In the genomic region with DNA sequence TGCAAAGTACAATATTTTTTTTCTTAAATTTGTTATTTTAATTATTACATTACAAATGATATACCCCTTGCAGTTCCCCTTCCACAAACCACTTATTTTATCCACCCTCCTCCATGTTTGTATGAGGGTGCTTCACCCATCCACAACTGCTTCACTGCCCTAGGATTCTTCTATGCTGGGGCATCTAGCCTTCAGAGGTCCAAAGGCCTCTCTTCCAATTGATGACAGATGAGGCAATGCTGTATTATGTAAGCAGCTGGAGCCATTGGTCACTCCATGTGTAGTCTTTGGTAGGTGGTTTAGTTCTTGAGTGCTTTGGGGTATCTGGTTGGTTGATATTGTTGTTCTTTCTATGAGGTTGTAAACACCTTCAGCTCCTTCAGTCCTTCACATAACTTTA, we compare ENCODE assay signal across 21 mouse cellular contexts. TPM values are rescaled to one million over a fixed set of nuclear protein-coding genes. Genes with fewer than 3 reads are reported as not detected.
DNase-seq lines count a peak whose midpoint lies in the region; ATAC-seq and TF ChIP-seq lines count a peak whose summit lies in the region.
"Had no signal": no experiment of that assay in that cellular context is flagged by ENCODE, and none has a peak within 500 bp of the region (broad histone marks: within the 10 kb centered on the region; RNA-seq: fewer than 3 reads in every experiment).

No protein-coding gene starts in this region.

- H3K4me3 ChIP-seq in forebrain, embryonic 12.5 days (replicated peaks): no peak overlapping the region
- no peak overlapping the region for H3K4me3 ChIP-seq in forebrain, embryonic 13.5 days
- H3K4me3 ChIP-seq in limb, embryonic 11.5 days (ENCODE audit: low read depth, low read length): no peak overlapping the region
- H3K4me3 ChIP-seq in limb, embryonic 10.5 days: no peak overlapping the region
- H3K4me3 ChIP-seq in stomach, embryonic 14.5 days (ENCODE audit: low read depth, low read length): no peak overlapping the region
- no peak overlapping the region for H3K4me3 ChIP-seq in stomach, postnatal 0 days (ENCODE audit: low read depth, low read length)
- H3K4me3 ChIP-seq: erythroblast, embryonic 14.5 days; midbrain, embryonic 12.5 days; neural tube, embryonic 12.5 days had no signal

- TF ChIP-seq EP300 in stomach, postnatal 0 days (optimal IDR thresholded peaks at IDR 0.05): no peak

- H3K4me1 ChIP-seq in forebrain, embryonic 12.5 days: no peaks in the 10 kb centered on the region
- no peaks in the 10 kb centered on the region for H3K4me1 ChIP-seq in forebrain, embryonic 13.5 days
- H3K4me1 ChIP-seq in limb, embryonic 11.5 days (ENCODE audit: control insufficient read depth, insufficient read depth, low read length): no peaks in the 10 kb centered on the region
- no peaks in the 10 kb centered on the region for H3K4me1 ChIP-seq in limb, embryonic 10.5 days
- no peaks in the 10 kb centered on the region for H3K4me1 ChIP-seq in stomach, embryonic 14.5 days (ENCODE audit: control insufficient read depth, insufficient read depth, low read length)
- H3K4me1 ChIP-seq in stomach, postnatal 0 days (replicated peaks; ENCODE audit: control insufficient read depth, insufficient read depth): no peaks in the 10 kb centered on the region
- H3K4me1 ChIP-seq: midbrain, embryonic 12.5 days; neural tube, embryonic 12.5 days had no signal

- H3K9me3 ChIP-seq in forebrain, embryonic 12.5 days: peaks cover 61% of the 10 kb centered on the region
- H3K9me3 ChIP-seq in forebrain, embryonic 13.5 days (replicated peaks): peaks cover 50% of the 10 kb centered on the region
- H3K9me3 ChIP-seq in limb, embryonic 11.5 days (ENCODE audit: control insufficient read depth, low read length): peaks cover 12% of the 10 kb centered on the region
- H3K9me3 ChIP-seq in limb, embryonic 10.5 days (replicated peaks): peaks cover 35% of the 10 kb centered on the region
- peaks cover 39% of the 10 kb centered on the region for H3K9me3 ChIP-seq in stomach, embryonic 14.5 days (ENCODE audit: control insufficient read depth, low read depth, low read length)
- H3K9me3 ChIP-seq in stomach, postnatal 0 days (ENCODE audit: control insufficient read depth, low read length): peaks cover 12% of the 10 kb centered on the region

- DNase-seq in limb, embryonic 11.5 days (ENCODE audit: low spot score): no peak
- DNase-seq in limb, embryonic 10.5 days (ENCODE audit: low spot score): no peak
- no peak for DNase-seq in stomach, postnatal 0 days (ENCODE audit: low spot score)
- DNase-seq in cerebellum, adult 11 months: no peak
- no peak for DNase-seq in frontal cortex, postnatal 36 days (ENCODE audit: low spot score in 2 of 2)
- DNase-seq: cerebellum, adult 9-11 months; heart, adult 18-20 months; heart, postnatal 14 days; kidney, adult 9 months; lung, postnatal 36 days; right cerebral cortex, postnatal 14 days; thymus, postnatal 36 days had no signal

- H3K9ac ChIP-seq in forebrain, embryonic 12.5 days: no peak overlapping the region
- H3K9ac ChIP-seq in forebrain, embryonic 13.5 days: no peak overlapping the region
- no peak overlapping the region for H3K9ac ChIP-seq in limb, embryonic 11.5 days (ENCODE audit: low read length)
- no peak overlapping the region for H3K9ac ChIP-seq in stomach, embryonic 14.5 days (replicated peaks; ENCODE audit: low read depth, low read length)
- H3K9ac ChIP-seq in stomach, postnatal 0 days (ENCODE audit: low read length): no peak overlapping the region
- H3K9ac ChIP-seq: midbrain, embryonic 12.5 days; neural tube, embryonic 12.5 days had no signal

- no peak overlapping the region for H3K4me2 ChIP-seq in forebrain, embryonic 12.5 days
- H3K4me2 ChIP-seq in forebrain, embryonic 13.5 days: no peak overlapping the region
- no peak overlapping the region for H3K4me2 ChIP-seq in limb, embryonic 11.5 days (ENCODE audit: low read depth, severe bottlenecking)
- H3K4me2 ChIP-seq in stomach, embryonic 14.5 days (replicated peaks; ENCODE audit: low read depth, low read length): no peak overlapping the region
- H3K4me2 ChIP-seq in stomach, postnatal 0 days (replicated peaks; ENCODE audit: low read depth): no peak overlapping the region
- H3K4me2 ChIP-seq: midbrain, embryonic 12.5 days; neural tube, embryonic 12.5 days had no signal

- no peak for TF ChIP-seq CTCF in stomach, postnatal 0 days (IDR thresholded peaks at IDR 0.05; ENCODE audit: low read depth)

- ATAC-seq in forebrain, embryonic 12.5 days (ENCODE audit: low FRiP score): peak; percentile 49
- no peak for ATAC-seq in forebrain, embryonic 13.5 days
- 0 out of 2 replicates have a peak, but pooled peaks have one; percentile 57 for ATAC-seq in limb, embryonic 11.5 days (ENCODE audit: insufficient number of reproducible peaks, low FRiP score, low TSS enrichment, low read depth)
- peak; percentile 53; the same call in 1 of the 2 replicates for ATAC-seq in stomach, embryonic 14.5 days (ENCODE audit: insufficient number of reproducible peaks, insufficient read depth, low FRiP score, low read depth)
- no peak for ATAC-seq in stomach, postnatal 0 days (ENCODE audit: low FRiP score, low TSS enrichment)

- no peaks in the 10 kb centered on the region for H3K36me3 ChIP-seq in forebrain, embryonic 12.5 days (replicated peaks)
- no peaks in the 10 kb centered on the region for H3K36me3 ChIP-seq in forebrain, embryonic 13.5 days (ENCODE audit: poor library complexity, severe bottlenecking)
- no peaks in the 10 kb centered on the region for H3K36me3 ChIP-seq in limb, embryonic 11.5 days (ENCODE audit: control insufficient read depth, insufficient read depth, low read length)
- H3K36me3 ChIP-seq in limb, embryonic 10.5 days: no peaks in the 10 kb centered on the region
- H3K36me3 ChIP-seq in stomach, embryonic 14.5 days (ENCODE audit: control insufficient read depth, insufficient read depth, low read length): no peaks in the 10 kb centered on the region
- H3K36me3 ChIP-seq in stomach, postnatal 0 days (ENCODE audit: control insufficient read depth, insufficient read depth, low read length): no peaks in the 10 kb centered on the region
- H3K36me3 ChIP-seq: midbrain, embryonic 12.5 days; neural tube, embryonic 12.5 days had no signal

- no peaks in the 10 kb centered on the region for H3K27me3 ChIP-seq in forebrain, embryonic 12.5 days
- H3K27me3 ChIP-seq in forebrain, embryonic 13.5 days: no peaks in the 10 kb centered on the region
- H3K27me3 ChIP-seq in limb, embryonic 11.5 days (ENCODE audit: control insufficient read depth, insufficient read depth, low read length): no peaks in the 10 kb centered on the region
- no peaks in the 10 kb centered on the region for H3K27me3 ChIP-seq in limb, embryonic 10.5 days (ENCODE audit: low read depth, poor library complexity, severe bottlenecking)
- H3K27me3 ChIP-seq in stomach, embryonic 14.5 days (ENCODE audit: control insufficient read depth, insufficient read depth, low read length): no peaks in the 10 kb centered on the region
- no peaks in the 10 kb centered on the region for H3K27me3 ChIP-seq in stomach, postnatal 0 days (ENCODE audit: control insufficient read depth, insufficient read depth, low read length)
- H3K27me3 ChIP-seq: CH12.LX; midbrain, embryonic 12.5 days; neural tube, embryonic 12.5 days had no signal

- H3K27ac ChIP-seq in forebrain, embryonic 12.5 days: no peak overlapping the region
- no peak overlapping the region for H3K27ac ChIP-seq in forebrain, embryonic 13.5 days
- H3K27ac ChIP-seq in limb, embryonic 11.5 days (replicated peaks; ENCODE audit: low read depth, low read length): no peak overlapping the region
- H3K27ac ChIP-seq in limb, embryonic 10.5 days: no peak overlapping the region
- no peak overlapping the region for H3K27ac ChIP-seq in stomach, embryonic 14.5 days (ENCODE audit: low read length)
- no peak overlapping the region for H3K27ac ChIP-seq in stomach, postnatal 0 days (replicated peaks)
- H3K27ac ChIP-seq: midbrain, embryonic 12.5 days; neural tube, embryonic 12.5 days had no signal

RNA-seq across cellular contexts. Expression of a gene that starts 34.1 kb away (rescaled TPM):
- polyA plus RNA-seq in forebrain, embryonic 12.5 days (2016; fragmentation: Nextera tagmentation; extraction: Ambion mirVana): 0.09 TPM in 1 of 2 replicates, not detected in the other
- 0.10 and 0.11 TPM in 2 replicates for polyA plus RNA-seq in forebrain, embryonic 13.5 days (2015; fragmentation: Nextera tagmentation; extraction: Ambion mirVana)
- polyA plus RNA-seq in limb, embryonic 11.5 days (2014; fragmentation: Nextera tagmentation; extraction: Ambion mirVana): 0.05 TPM in 1 of 2 replicates, not detected in the other
- 0.09 and 0.10 TPM in 2 replicates for polyA plus RNA-seq in limb, embryonic 10.5 days (2016; fragmentation: Nextera tagmentation; extraction: Ambion mirVana)
- polyA plus RNA-seq in stomach, embryonic 14.5 days (2014; fragmentation: Nextera tagmentation; extraction: Ambion mirVana): 0.08 and 0.09 TPM in 2 replicates
- 0.04 TPM in 1 of 2 replicates, not detected in the other for polyA plus RNA-seq in stomach, postnatal 0 days (2015; fragmentation: Nextera tagmentation; extraction: Ambion mirVana)
- polyA plus RNA-seq: erythroblast, embryonic 14.5 days; large intestine, adult 2 months; midbrain, embryonic 12.5 days; spleen, adult 2 months had no signal

Comparison
In these comparisons a context has a peak if more than half of its experiments do, and no peak if none do; other contexts are left out.
1. ATAC-seq: peak in forebrain, embryonic 12.5 days (single experiment), limb, embryonic 11.5 days (single experiment) and stomach, embryonic 14.5 days (single experiment); none in forebrain, embryonic 13.5 days (single experiment) and stomach, postnatal 0 days (single experiment).